Mouse (Mus musculus) kidney, adult 2 months (tissue): ENCODE measurements around the gene Smco3.
"Not testable (repeated sequence)": the region's sequence is repeated elsewhere in the genome, so short reads cannot be mapped to it uniquely, and the experiment has no call there.

Source experiments
- CTCF ChIP-seq: fragments of 200-500 bp; conservative IDR thresholded peaks from 2 replicates; pipeline ENCODE4 v1.5.1; 2011; ENCODE audit warnings: low read depth, mild to moderate bottlenecking, control low read depth, low read length, moderate library complexity, mixed read lengths; ENCODE audit not compliant: insufficient read depth, insufficient read length
- POLR2A ChIP-seq: fragments of 200-500 bp; IDR thresholded peaks from one replicate; pipeline ENCODE4 v1.6.1; 2011; ENCODE audit warnings: low read depth, low read length, control low read depth

DNA sequence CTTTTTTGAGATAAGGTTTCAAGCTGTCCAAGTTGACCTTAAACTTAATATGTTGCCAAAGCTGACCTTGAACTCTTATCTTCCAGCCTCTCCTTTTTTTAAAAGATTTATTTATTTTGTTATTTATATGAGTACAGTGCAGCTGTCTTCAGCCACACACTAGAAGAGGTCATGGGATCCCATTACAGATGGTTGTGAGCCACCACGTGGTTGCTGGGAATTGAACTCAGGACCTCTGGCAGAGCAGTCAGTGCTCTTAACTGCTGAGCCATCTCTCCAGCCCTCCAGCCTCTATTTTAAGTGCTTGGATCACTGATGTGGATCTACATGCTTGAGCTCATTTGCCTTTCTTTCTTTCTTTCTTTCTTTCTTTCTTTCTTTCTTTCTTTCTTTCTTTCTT, 49.5 kb upstream of the Smco3 start:
- TF ChIP-seq POLR2A, CTCF: not testable (repeated sequence)
